Mouse (Mus musculus) bone marrow, adult 2 months (tissue): ENCODE measurements around the gene Pcgf2.

Source experiments
- CTCF ChIP-seq: fragments of 200-500 bp; IDR thresholded peaks from 2 replicates; pipeline ENCODE4 v1.5.1; 2011; ENCODE audit warnings: low read length, control low read depth; ENCODE audit not compliant: control insufficient read depth, insufficient read depth
- POLR2A ChIP-seq: fragments of 200-500 bp; IDR thresholded peaks from 2 replicates; pipeline ENCODE4 v1.6.1; 2011; ENCODE audit warnings: low read depth, mild to moderate bottlenecking, control low read depth, low read length, borderline replicate concordance; ENCODE audit not compliant: control insufficient read depth

- TF ChIP-seq POLR2A (peak; percentile 50; the same call in 1 of the 2 replicates), CTCF (no peak)
Observed at GRCm38 (mm10) chr11:97659990-97660714, 40.1 kb downstream of the Pcgf2 start.
